Mouse (Mus musculus) fibroblast of lung, adult 2 months (primary cell): ENCODE measurements around the gene Slc12a8.

Experiments
- DNase-seq: peaks from one replicate; pipeline ENCODE4 v3.0.0-alpha.2; 2011; ENCODE audit warnings: low read depth

Slc12a8 gene

DNA sequence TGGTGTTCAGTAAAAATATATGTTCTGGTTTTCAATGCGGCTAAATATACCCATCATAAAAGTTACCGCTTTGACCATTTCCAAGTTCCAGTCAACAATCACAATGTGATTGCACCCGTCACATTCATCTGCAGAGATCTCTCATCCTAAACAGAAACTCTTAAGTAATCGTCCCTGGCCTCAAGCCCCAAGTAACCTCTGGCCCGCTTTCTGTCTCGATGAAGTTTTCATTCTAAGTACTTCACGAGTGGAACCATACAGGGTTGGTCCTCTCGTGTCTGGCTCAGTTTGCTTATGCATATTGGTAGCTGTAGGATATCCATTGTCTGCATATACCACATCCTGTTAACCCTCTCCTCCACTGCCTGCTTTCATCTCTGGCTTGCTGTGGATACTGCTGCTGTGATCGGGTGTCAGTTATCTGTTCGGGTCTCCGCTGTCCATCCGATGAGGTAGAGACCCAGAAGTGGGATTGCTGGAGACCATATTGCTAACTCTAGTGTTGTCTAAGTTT is 181.2 kb downstream of the Slc12a8 start:
- DNase-seq: no peak

DNA sequence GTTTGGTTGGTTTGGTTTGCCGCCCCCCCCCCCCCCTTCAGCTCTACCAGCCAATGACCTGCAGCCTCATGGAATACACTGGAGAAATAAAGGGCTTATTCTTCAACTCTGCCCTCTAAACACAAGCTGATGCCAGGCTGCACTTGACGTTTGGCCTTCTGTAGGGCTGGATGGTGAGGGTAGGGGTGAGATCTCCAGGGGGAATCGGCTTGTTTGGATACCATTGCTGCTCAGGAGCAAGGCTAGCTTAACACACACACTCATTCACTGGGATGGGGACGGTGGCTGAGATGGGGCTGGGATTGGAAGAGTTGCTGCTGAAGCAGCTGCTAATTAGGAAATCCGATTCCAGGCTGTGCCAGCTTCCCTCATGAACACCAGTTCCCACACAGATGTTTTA is 183.5 kb downstream of the Slc12a8 start:
- DNase-seq: no peak

DNA sequence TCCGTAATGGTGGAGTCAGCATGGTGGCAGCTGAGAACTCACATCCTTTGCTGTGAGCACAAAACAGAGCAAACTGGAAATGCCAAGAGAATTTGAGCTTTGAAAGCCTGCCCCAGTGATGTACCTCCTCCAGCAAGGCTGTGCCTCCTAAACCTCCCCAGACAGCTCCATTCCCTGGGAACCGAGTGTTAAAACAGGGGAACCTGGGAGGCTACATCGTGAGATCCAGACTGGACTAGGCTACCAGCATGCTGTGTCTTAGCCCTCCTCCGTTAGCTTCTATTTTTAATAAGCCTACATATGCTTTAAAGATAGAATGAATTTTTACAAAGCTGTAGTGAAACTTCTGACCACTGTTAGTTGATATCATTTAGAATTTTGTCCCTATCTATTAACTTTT is 184.7 kb downstream of the Slc12a8 start:
- DNase-seq: no peak

DNA sequence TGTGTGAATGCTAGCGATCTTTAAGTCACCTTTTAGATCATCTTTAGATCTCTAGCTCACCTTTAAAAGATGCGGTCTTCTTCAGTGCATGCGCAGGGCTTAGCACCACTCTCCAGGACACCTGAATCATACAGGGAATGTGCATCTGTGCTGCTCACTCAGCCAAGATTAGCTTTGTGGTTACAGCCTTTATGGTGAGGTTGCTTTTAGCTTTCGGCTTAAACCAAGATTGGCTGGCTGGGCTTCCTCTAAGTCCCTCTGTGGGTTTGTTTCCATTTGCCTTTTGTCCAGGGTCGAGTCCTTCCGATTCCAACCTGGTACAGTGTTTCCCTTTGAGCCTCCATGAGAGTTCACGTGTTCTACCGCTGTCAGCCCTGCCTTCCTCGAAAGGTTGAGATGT is 187.2 kb downstream of the Slc12a8 start:
- no peak for DNase-seq

DNA sequence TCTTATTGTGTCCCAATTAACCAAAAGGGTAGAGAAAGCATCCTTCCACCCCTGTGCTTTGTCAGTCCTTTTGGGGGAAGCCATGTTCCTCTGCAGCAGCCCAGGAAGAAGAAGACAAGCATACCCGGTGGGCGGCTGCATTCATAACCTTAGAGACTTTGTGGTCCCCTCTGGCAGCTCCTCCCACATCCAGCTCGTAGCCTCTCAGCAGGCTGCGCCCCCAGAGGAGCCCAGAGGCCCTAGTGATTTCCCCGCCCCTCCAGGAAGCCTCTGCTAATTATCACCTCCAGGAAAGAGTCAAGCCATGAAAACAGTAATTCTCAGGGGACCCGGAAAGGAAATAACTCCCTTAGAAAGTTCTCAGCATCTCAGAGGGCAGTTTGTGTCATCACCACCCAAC is 188.1 kb downstream of the Slc12a8 start:
- no peak for DNase-seq

DNA sequence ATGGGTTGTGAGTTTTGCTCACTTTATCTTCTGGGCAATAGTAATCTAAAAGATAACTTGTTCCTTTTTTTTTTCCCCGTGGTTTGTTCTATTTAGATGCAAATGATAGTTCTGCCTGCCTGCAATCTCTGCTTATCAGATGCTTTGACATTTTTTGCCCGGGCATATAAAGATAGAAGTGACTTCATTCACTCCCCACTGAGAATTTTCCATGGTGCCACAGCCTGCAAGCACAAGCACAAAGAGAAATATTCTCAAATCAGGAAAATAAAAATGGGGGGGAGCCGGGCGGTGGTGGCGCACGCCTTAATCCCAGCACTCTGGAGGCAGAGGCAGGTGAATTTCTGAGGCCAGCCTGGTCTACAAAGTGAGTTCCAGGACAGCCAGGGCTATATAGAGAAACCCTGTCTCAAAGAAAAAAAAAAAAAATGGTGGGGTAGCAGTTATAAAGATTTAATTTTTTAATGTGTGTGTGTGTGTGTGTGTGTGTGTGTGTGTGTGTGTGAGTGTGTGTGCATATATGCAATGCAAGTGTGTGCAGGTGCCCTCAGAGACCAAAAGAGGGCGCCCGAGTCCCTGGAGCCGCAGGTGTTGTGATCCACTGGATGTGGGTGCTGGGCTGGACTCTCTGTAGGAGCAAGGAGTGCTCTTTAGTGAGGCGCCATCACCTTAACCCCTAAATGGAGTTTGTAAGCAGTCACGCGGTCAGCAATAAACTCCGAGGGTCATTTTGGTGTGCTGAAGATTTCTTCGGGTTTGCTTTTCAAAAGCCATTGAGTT is 189.2 kb downstream of the Slc12a8 start:
- no peak for DNase-seq

DNA sequence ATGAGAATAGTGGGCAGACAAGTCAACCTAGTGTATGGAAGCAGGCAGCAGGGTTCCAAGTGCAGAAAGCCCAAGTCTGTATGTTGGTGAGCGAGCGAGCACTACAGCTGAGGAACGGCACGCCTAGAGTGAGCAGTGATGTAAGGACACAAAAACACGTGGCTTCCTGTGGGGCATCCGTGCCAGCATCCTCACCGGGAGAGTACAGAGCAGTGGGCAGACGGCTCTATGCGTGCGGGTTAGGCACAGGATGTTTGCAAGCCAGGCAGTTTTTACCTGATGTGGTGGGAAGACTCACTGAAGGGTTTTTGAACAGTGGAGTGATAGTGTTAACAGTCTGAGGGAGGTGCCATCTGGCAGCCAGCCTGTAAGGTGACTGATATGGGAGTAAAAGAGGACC is 190.9 kb downstream of the Slc12a8 start:
- no peak for DNase-seq

DNA sequence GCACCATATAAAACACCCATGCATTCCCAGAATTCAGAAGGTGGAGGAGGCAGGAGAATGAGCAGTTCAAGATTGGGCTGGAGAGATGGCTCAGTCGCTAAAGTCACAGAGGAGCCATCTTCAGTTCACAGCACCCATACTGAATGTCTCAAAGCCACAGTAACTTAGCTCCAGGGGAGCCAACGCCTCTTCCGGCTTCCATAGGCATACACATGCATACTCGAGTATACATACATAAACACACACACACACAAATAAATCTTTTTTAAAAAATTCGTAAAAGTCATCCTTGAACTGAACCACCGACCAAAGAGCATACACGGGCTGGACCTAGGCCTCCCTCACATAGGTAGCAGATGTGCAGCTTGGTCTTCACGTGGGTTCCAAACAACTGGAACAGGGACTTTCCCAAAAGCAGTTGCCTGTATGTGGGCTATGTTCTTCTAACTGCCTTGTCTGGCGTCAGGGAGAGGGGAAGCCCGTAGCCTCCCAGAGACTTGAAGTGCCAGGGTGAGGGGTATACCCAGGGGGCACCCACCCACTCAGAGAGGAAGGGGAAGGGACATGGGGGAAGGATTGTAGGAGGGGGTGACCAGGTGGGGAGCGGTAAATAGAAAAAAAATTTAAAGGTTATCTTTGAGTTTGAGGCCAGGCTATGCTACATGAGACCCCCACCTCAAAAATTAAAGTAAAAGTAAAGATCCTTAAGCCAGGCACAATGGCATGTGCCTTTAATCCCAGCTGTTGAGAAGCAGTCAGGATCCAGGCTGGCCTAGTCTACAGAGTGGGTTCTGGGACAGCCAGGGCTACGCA is 191.7 kb downstream of the Slc12a8 start:
- no peak for DNase-seq
